Mouse (Mus musculus): Measurements from ENCODE around the gene Cry1.
A peak's percentile ranks its signal among the peaks of the same experiment; 100 is the strongest.

The Cry1 gene

GRCm38 (mm10) chr10:85184964-85185608 is at the start of gene Cry1:
Cry1 (minus strand) TSS chr10:85185064.
- DNase-seq = peak; percentile 98

GRCm38 (mm10) chr10:85221771-85222050 is 36.8 kb upstream of the Cry1 start:
- peak; percentile 44 for DNase-seq

- DNase-seq = peak; percentile 91
These were observed 36.3 kb upstream of the Cry1 start for GRCm38 (mm10) chr10:85220918-85221770.

- peak; percentile 30 for DNase-seq
These were observed 30.0 kb upstream of the Cry1 start for GRCm38 (mm10) chr10:85214847-85215246.

GRCm38 (mm10) chr10:85211673-85212072 is 26.8 kb upstream of the Cry1 start:
- no peak for DNase-seq

GRCm38 (mm10) chr10:85210125-85210524 is 25.3 kb upstream of the Cry1 start:
- DNase-seq = no peak

- DNase-seq = no peak
These were observed 24.3 kb upstream of the Cry1 start for GRCm38 (mm10) chr10:85209119-85209605.

- no peak for DNase-seq
These were observed 20.5 kb upstream of the Cry1 start for GRCm38 (mm10) chr10:85205316-85205715.

GRCm38 (mm10) chr10:85204255-85204855 is 19.5 kb upstream of the Cry1 start:
- no peak for DNase-seq

- no peak for DNase-seq
These were observed 9.7 kb upstream of the Cry1 start for GRCm38 (mm10) chr10:85194528-85194927.

GRCm38 (mm10) chr10:85193321-85193720 is 8.5 kb upstream of the Cry1 start:
- no peak for DNase-seq

GRCm38 (mm10) chr10:85190652-85191051 is 5.8 kb upstream of the Cry1 start:
- DNase-seq = peak; percentile 48

- DNase-seq = no peak
These were observed 5.1 kb upstream of the Cry1 start for GRCm38 (mm10) chr10:85189966-85190365.

- DNase-seq = peak; percentile 43
These were observed 1.6 kb upstream of the Cry1 start for GRCm38 (mm10) chr10:85186499-85186794.

GRCm38 (mm10) chr10:85185639-85186498 is 1.0 kb upstream of the Cry1 start:
- DNase-seq = peak; percentile 68

GRCm38 (mm10) chr10:85184201-85184963 is 482 bp downstream of the Cry1 start:
- DNase-seq = peak; percentile 75

GRCm38 (mm10) chr10:85183619-85184018 is 1.2 kb downstream of the Cry1 start:
- peak; percentile 62 for DNase-seq

- DNase-seq = peak; percentile 58
These were observed 2.1 kb downstream of the Cry1 start for GRCm38 (mm10) chr10:85182766-85183165.

- no peak for DNase-seq
These were observed 8.2 kb downstream of the Cry1 start for GRCm38 (mm10) chr10:85176640-85177039.

GRCm38 (mm10) chr10:85165306-85165705 is 19.6 kb downstream of the Cry1 start:
- DNase-seq = no peak

GRCm38 (mm10) chr10:85164791-85165190 is 20.1 kb downstream of the Cry1 start:
- no peak for DNase-seq

GRCm38 (mm10) chr10:85161745-85162351 is 23.0 kb downstream of the Cry1 start:
- peak; percentile 54 for DNase-seq
